Mouse (Mus musculus): ENCODE measurements at regions not wholly inside any gene's neighbourhood (a gene's known extent, or its start where the extent isn't known, plus 50 kb on each side); places are given as distances from the start of the nearest gene placed in this dataset.

DNA sequence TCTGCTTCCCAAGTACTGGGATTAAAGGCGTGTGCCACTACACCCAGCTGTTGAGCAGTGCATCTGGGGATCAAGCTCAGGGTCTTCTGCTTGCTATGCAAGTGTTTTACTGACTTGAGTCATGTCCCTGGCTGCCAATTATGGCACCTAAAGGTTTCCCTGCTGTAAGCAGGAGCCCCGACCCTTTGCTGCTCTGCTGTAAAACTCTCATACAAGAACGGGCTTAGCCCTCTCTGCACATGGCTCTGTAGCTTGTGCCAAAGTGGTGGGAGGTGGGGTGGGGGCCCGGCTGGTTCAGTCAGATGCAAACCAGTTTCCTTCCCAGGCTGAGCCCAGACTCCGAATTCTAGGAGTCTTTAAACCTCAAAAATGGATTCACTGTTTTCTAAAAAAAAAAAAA is 281.6 kb upstream of the Tbx3 start:
- DNase-seq (ENCODE audit: low spot score in 2 of 2): no peak

GRCm38 (mm10) chr5:119389384-119389783 is 281.1 kb upstream of the Tbx3 start:
- DNase-seq (ENCODE audit: low spot score in 2 of 2): no peak

- peak in 1 of 2 experiments; percentile 37 for DNase-seq (ENCODE audit: low spot score in 2 of 2)
Measured at GRCm38 (mm10) chr5:119389857-119390256, 280.6 kb upstream of the Tbx3 start.

GRCm38 (mm10) chr5:119398475-119398874 is 272.0 kb upstream of the Tbx3 start:
- peak; percentile 26 to 27 for DNase-seq (ENCODE audit: low spot score in 2 of 2)

DNA sequence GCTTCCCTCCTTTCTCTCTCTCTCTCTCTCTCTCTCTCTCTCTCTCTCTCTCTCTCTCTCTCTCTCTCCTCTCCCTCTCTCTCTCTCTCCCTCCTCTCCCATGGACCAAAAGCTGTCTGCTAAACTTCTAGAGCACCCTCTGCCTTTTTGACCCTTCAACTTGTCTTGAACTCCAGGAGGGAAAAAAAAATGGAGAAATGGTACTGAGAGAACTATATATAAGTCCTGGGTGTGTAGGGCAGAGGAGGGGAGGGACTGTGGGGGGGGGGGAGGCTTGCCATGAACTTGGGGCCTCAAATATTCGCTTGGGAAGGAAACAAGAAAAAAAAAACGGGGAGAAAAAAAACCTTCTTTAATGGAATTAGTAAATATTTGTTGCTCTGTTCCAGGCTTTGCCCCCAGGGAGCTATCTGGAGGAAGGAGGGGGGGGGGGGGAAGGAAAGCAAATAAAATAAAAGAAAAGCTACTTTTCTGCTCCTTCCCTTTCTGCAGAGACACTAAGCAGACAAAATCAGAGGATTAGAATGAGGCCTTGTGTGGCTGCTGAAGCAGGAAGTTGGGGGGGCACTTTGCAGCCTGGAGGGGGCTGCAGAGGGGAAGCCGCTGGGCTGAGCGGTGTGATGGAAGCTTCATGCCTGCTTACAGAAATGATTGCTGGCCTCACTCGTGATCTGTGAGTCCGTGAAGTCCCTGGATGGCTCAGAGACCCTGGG is 270.1 kb upstream of the Tbx3 start:
- no peak for DNase-seq (ENCODE audit: low spot score in 2 of 2)

- peak in 1 of 2 experiments; percentile 4 for DNase-seq (ENCODE audit: low spot score in 2 of 2)
Measured at GRCm38 (mm10) chr5:119401915-119402314, 268.6 kb upstream of the Tbx3 start.

GRCm38 (mm10) chr5:119402651-119403050 is 267.8 kb upstream of the Tbx3 start:
- DNase-seq (ENCODE audit: low spot score in 2 of 2): peak in 1 of 2 experiments; percentile 2

- no peak for DNase-seq (ENCODE audit: low spot score in 2 of 2)
Measured at GRCm38 (mm10) chr5:119410966-119411365, 259.5 kb upstream of the Tbx3 start.

- DNase-seq (ENCODE audit: low spot score in 2 of 2): no peak
Measured at GRCm38 (mm10) chr5:119415835-119416234, 254.6 kb upstream of the Tbx3 start.

DNA sequence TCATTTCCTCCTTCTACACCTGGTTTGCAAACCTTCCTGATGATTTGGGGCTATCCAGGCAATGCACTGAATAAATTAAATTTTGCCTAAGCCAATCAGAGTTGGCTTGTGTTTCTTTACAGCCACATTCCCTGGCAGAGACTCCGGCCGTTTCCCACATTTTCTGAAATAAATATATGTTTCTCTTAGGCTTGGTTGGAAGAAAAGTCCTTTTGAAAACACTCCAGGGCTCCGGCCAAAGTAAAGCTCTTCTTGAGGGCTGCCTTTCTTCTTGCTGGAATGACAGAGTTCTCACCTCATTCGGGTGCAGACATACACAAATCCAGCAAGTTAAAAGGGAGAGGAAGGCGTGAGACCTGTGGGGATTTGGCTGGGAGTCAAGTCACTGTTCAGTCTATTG is 252.0 kb upstream of the Tbx3 start:
- no peak for DNase-seq (ENCODE audit: low spot score in 2 of 2)

GRCm38 (mm10) chr5:119427511-119428019 is 242.9 kb upstream of the Tbx3 start:
- no peak for DNase-seq (ENCODE audit: low spot score in 2 of 2)

GRCm38 (mm10) chr5:119431271-119431756 is 239.2 kb upstream of the Tbx3 start:
- no peak for DNase-seq (ENCODE audit: low spot score in 2 of 2)

GRCm38 (mm10) chr5:119434572-119434971 is 235.9 kb upstream of the Tbx3 start:
- DNase-seq (ENCODE audit: low spot score in 2 of 2): no peak

DNA sequence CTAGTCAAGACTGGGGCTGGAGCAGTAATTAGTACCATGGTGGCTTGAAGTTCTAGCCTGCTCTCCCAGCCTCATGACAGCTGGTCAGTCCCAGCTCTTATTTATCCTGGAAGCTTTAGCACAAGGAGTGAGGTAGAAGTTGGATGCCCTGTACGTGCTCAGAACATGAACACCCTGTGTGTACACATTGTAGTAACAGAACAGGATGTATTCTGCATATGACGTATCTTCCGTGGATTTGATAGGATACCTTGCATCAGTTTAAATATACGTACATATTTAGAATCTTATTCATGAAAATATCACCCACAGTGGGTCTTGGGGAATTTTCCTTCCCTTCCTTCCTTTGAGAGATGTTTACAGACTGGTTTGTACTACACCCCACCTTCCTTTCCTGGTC is 222.0 kb upstream of the Tbx3 start:
- DNase-seq (ENCODE audit: low spot score in 2 of 2): no peak

- DNase-seq (ENCODE audit: low spot score in 2 of 2): no peak
Measured at GRCm38 (mm10) chr5:119449166-119449565, 221.3 kb upstream of the Tbx3 start.

- DNase-seq (ENCODE audit: low spot score in 2 of 2): no peak
Measured at GRCm38 (mm10) chr5:119459751-119460150, 210.7 kb upstream of the Tbx3 start.

DNA sequence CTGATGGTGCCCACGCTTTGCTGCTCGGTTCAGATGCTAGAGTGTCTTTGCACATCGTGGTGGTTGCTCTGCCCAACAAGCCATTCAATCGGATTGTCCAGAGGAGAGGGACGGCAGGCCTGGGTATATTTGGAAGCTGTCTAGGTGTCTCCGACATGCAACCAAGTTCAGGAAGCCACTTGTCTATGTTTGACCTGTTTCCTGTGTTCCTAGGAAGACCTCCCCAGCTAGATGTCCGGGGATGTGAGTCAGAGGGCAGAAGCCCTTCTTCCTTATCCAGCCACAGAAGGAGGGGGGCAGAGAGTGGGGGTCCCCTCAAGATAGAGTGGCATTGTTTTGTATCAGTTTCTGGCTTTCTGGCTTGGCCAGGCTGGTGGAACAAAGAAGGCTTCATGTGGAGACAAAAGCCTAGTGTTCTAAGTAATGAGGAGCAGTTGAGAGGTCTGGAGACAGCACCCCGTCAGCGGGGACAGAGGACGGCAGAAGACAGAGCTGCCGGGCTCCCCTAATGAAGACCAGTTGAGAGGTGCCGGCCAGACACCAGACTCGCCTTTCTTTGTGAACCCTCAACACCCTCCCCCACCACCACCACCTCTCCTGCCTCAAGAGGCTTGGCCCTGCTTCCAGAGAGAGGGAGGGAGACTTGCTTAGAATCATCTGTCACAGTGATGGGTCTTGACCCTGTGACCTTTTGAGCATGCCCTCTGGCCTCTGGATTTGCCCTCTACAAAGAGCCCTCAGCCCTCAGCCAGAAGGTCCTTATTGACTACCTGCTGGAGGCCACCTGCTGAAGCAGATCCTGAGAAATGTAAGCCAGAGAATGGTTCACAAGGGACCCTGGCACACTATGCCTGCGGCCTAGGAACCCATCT is 207.6 kb upstream of the Tbx3 start:
- DNase-seq (ENCODE audit: low spot score in 2 of 2): no peak

DNA sequence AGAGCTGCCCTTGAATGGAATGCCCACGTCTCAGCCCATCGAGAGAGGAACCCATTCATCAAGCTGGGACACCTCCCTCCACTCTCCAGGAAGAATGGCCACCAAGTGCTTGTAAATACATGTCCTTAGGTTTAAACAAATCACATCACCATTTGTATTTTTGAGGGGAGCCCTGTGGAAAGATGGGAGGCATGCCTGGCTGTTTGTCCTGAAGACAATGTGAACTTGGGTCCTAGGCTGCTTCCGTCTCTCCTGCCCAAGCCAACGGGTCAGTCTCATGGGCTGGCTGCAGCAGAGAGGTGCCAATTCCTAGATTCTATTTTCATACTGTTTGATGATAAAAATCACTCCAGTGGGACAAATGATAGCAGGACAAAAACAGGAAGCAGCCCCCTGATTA is 205.9 kb upstream of the Tbx3 start:
- no peak for DNase-seq (ENCODE audit: low spot score in 2 of 2)

- DNase-seq (ENCODE audit: low spot score in 2 of 2): peak; percentile 8 to 25
Measured at GRCm38 (mm10) chr5:119467346-119468085, 203.0 kb upstream of the Tbx3 start.

- no peak for DNase-seq (ENCODE audit: low spot score in 2 of 2)
Measured at GRCm38 (mm10) chr5:119477926-119478325, 192.5 kb upstream of the Tbx3 start.

DNA sequence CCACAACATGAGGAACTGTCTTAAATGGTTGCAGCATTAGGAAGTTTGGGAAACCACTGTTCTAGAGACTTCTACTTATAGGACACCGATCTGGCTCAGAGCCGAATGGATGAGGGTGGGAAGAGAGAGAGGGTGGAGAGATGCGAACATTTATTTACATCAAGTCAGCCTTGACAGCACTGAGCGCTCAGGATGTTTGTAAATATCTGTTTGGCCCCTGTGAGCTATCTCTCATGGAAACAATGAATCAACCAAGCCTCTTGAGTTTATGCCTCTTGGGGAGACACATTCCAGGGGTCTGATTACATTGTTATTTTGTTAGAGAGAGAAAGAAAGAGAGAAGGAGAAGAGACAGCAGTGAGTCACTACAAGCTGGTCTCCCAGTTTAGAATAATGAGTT is 192.1 kb upstream of the Tbx3 start:
- DNase-seq (ENCODE audit: low spot score in 2 of 2): peak; percentile 26 to 27
